Comparison of ENCODE assay signal across 10 mouse cellular contexts in the genomic region with DNA sequence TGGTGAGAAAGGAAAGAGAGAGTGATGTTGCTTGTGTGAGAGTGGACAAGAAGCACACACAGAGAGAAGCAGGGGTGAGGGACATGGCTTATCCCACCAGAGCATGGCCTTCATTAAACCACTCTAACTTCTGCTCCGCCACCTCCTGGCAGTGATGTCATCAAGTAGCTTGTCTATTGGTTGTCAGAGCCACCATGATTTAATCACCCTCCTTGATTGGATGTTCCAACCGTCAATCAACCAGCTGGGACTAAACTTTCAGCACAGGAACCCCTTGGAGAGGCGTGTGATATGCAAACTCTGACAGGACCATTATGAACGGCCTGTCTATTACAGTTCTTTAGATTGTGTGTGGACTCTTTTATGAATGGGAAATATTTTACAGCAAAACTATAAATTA. TPM values are rescaled to one million over a fixed set of nuclear protein-coding genes. Genes with fewer than 3 reads are reported as not detected.
DNase-seq lines count a peak whose midpoint lies in the region; ATAC-seq and TF ChIP-seq lines count a peak whose summit lies in the region.
"Had no signal": no experiment of that assay in that cellular context is flagged by ENCODE, and none has a peak within 500 bp of the region (broad histone marks: within the 10 kb centered on the region; RNA-seq: fewer than 3 reads in every experiment).

No protein-coding gene starts in this region.

- no peak overlapping the region for H3K4me3 ChIP-seq in forebrain, postnatal 0 days (ENCODE audit: low read depth, low read length)
- H3K4me3 ChIP-seq in forebrain, embryonic 12.5 days (replicated peaks), result no peak overlapping the region
- no peak overlapping the region for H3K4me3 ChIP-seq in intestine, postnatal 0 days (ENCODE audit: low read depth, low read length)
- H3K4me3 ChIP-seq: intestine, embryonic 15.5 days had no signal

- no peaks in the 10 kb centered on the region for H3K4me1 ChIP-seq in forebrain, postnatal 0 days (ENCODE audit: insufficient read depth)
- H3K4me1 ChIP-seq in forebrain, embryonic 12.5 days, result no peaks in the 10 kb centered on the region
- H3K4me1 ChIP-seq in intestine, postnatal 0 days (replicated peaks; ENCODE audit: control insufficient read depth, insufficient read depth, low read length), result no peaks in the 10 kb centered on the region
- H3K4me1 ChIP-seq: intestine, embryonic 15.5 days had no signal

- DNase-seq in forebrain, postnatal 0 days, result peak; percentile 33
- peak; percentile 48 for DNase-seq in testis, postnatal 14 days (ENCODE audit: low spot score)
- no peak for DNase-seq in testis, postnatal 10 days (ENCODE audit: low spot score)
- DNase-seq in ovary, postnatal 36 days (ENCODE audit: low spot score), result no peak
- DNase-seq in spleen, postnatal 4 days (ENCODE audit: low spot score in 2 of 2), result no peak
- DNase-seq: thymus, postnatal 25 days had no signal

- H3K9ac ChIP-seq in forebrain, postnatal 0 days, result no peak overlapping the region
- no peak overlapping the region for H3K9ac ChIP-seq in forebrain, embryonic 12.5 days
- no peak overlapping the region for H3K9ac ChIP-seq in intestine, postnatal 0 days (ENCODE audit: low read depth, low read length)
- H3K9ac ChIP-seq: intestine, embryonic 15.5 days had no signal

- no peak overlapping the region for H3K4me2 ChIP-seq in forebrain, postnatal 0 days (ENCODE audit: low read depth)
- no peak overlapping the region for H3K4me2 ChIP-seq in forebrain, embryonic 12.5 days
- H3K4me2 ChIP-seq in intestine, postnatal 0 days (replicated peaks; ENCODE audit: low read depth), result no peak overlapping the region
- H3K4me2 ChIP-seq: intestine, embryonic 15.5 days had no signal

- TF ChIP-seq CTCF in forebrain, postnatal 0 days (IDR thresholded peaks at IDR 0.05; ENCODE audit: low read depth), result no peak
- no peak for TF ChIP-seq CTCF in intestine, postnatal 0 days (IDR thresholded peaks at IDR 0.05; ENCODE audit: low read depth)

- H3K36me3 ChIP-seq in forebrain, postnatal 0 days (ENCODE audit: insufficient read depth), result no peaks in the 10 kb centered on the region
- no peaks in the 10 kb centered on the region for H3K36me3 ChIP-seq in forebrain, embryonic 12.5 days (replicated peaks)
- no peaks in the 10 kb centered on the region for H3K36me3 ChIP-seq in intestine, postnatal 0 days (ENCODE audit: control insufficient read depth, insufficient read depth)
- H3K36me3 ChIP-seq: intestine, embryonic 15.5 days had no signal

- no peaks in the 10 kb centered on the region for H3K27me3 ChIP-seq in forebrain, postnatal 0 days (ENCODE audit: insufficient read depth, low read length)
- H3K27me3 ChIP-seq in forebrain, embryonic 12.5 days, result no peaks in the 10 kb centered on the region
- no peaks in the 10 kb centered on the region for H3K27me3 ChIP-seq in intestine, postnatal 0 days (replicated peaks; ENCODE audit: control insufficient read depth, insufficient read depth, low read length)
- H3K27me3 ChIP-seq: intestine, embryonic 15.5 days had no signal

- no peaks in the 10 kb centered on the region for H3K9me3 ChIP-seq in forebrain, postnatal 0 days (ENCODE audit: low read length)
- H3K9me3 ChIP-seq in forebrain, embryonic 12.5 days, result no peaks in the 10 kb centered on the region
- H3K9me3 ChIP-seq in intestine, postnatal 0 days (ENCODE audit: control insufficient read depth), result no peaks in the 10 kb centered on the region
- H3K9me3 ChIP-seq: intestine, embryonic 15.5 days had no signal

- no peak overlapping the region for H3K27ac ChIP-seq in forebrain, postnatal 0 days (ENCODE audit: low read depth, low read length)
- H3K27ac ChIP-seq in forebrain, embryonic 12.5 days, result no peak overlapping the region
- no peak overlapping the region for H3K27ac ChIP-seq in intestine, postnatal 0 days (ENCODE audit: low read depth, low read length)
- H3K27ac ChIP-seq: intestine, embryonic 15.5 days had no signal

- 62% methylated on average over 4 of the region's 4 CpGs for WGBS in forebrain, postnatal 0 days
- 58% methylated on average over 4 of the region's 4 CpGs for WGBS in forebrain, embryonic 12.5 days
- WGBS in intestine, postnatal 0 days, result 64% methylated on average over 4 of the region's 4 CpGs

- ATAC-seq in forebrain, postnatal 0 days, result no peak
- no peak for ATAC-seq in forebrain, embryonic 12.5 days (ENCODE audit: low FRiP score)
- ATAC-seq in hematopoietic stem cell, adult 5-6 weeks (replicated peaks in 1 of 2; ENCODE audit: insufficient read depth in 1 of 2, low FRiP score in 2 of 2, low TSS enrichment in 1 of 2, low read depth in 1 of 2, poor library complexity in 2 of 2, severe bottlenecking in 2 of 2), result peak; percentile 35 to 45; a peak in 1 of 4 replicates
- no peak for ATAC-seq in intestine, postnatal 0 days

RNA-seq across cellular contexts. Expression of a gene that starts 50.9 kb away (rescaled TPM):
- total RNA-seq in forebrain, postnatal 0 days (2014; rRNA removed), result 37.2 and 48.6 TPM in 2 replicates
- 52.9 and 75.6 TPM in 2 replicates for polyA plus RNA-seq in forebrain, postnatal 0 days (2015; fragmentation: Nextera tagmentation; extraction: Ambion mirVana)
- 64.8 and 65.9 TPM in 2 replicates for polyA plus RNA-seq in forebrain, embryonic 12.5 days (2016; fragmentation: Nextera tagmentation; extraction: Ambion mirVana)
- total RNA-seq in hematopoietic stem cell, adult 5-6 weeks (2017), result 24.1 and 24.7 TPM in 2 replicates
- polyA plus RNA-seq in intestine, postnatal 0 days (2015; fragmentation: Nextera tagmentation; extraction: Ambion mirVana), result 79.8 and 87.7 TPM in 2 replicates

Comparison
In these comparisons a context has a peak if more than half of its experiments do, and no peak if none do; other contexts are left out.
1. DNase-seq: peak in forebrain, postnatal 0 days (single experiment) and testis, postnatal 14 days (single experiment); none in testis, postnatal 10 days (single experiment), ovary, postnatal 36 days (single experiment) and spleen, postnatal 4 days (0 of 2).
2. ATAC-seq: peak in hematopoietic stem cell, adult 5-6 weeks (2 of 2); none in forebrain, postnatal 0 days (single experiment), forebrain, embryonic 12.5 days (single experiment) and intestine, postnatal 0 days (single experiment).